Mouse (Mus musculus) forebrain, embryonic 13.5 days (tissue): ENCODE data around the gene Arl4d. TPM values are rescaled to one million over a fixed set of nuclear protein-coding genes. Genes with fewer than 3 reads are reported as not detected.
A peak's percentile ranks its signal among the peaks of the same experiment; 100 is the strongest.

ENCODE experiments used
- ATAC-seq: fragments of 200-750 bp; cut with Nextera tagmentation; 2 replicates; pipeline ENCODE4 v1.8.0; 2017
- H3K27ac ChIP-seq: fragments of 300-500 bp; sonication (generic); 2 replicates; pipeline ENCODE4 v1.5.1; 2015; ENCODE audit warnings: inconsistent platforms, mild to moderate bottlenecking, moderate library complexity
- H3K27me3 ChIP-seq: fragments of 300-500 bp; sonication (generic); 2 replicates; pipeline ENCODE4 v1.6.1; 2015; ENCODE audit warnings: mild to moderate bottlenecking, inconsistent platforms
- H3K36me3 ChIP-seq: fragments of 300-500 bp; sonication (generic); 2 replicates; pipeline ENCODE4 v1.6.1; 2015; ENCODE audit warnings: mild to moderate bottlenecking, inconsistent platforms; ENCODE audit not compliant: poor library complexity, severe bottlenecking
- H3K4me1 ChIP-seq: fragments of 300-500 bp; sonication (generic); 2 replicates; pipeline ENCODE4 v1.6.1; 2015; ENCODE audit warnings: inconsistent platforms
- H3K4me2 ChIP-seq: fragments of 300-500 bp; sonication (generic); 2 replicates; pipeline ENCODE4 v1.6.1; 2015; ENCODE audit warnings: inconsistent platforms, mild to moderate bottlenecking, moderate library complexity
- H3K4me3 ChIP-seq: fragments of 300-500 bp; sonication (generic); 2 replicates; pipeline ENCODE4 v1.5.1; 2015; ENCODE audit warnings: mild to moderate bottlenecking, inconsistent platforms
- H3K9ac ChIP-seq: fragments of 300-500 bp; sonication (generic); 2 replicates; pipeline ENCODE4 v1.6.1; 2015; ENCODE audit warnings: mild to moderate bottlenecking, inconsistent platforms
- H3K9me3 ChIP-seq: fragments of 300-500 bp; sonication (generic); replicated peaks from 2 replicates; pipeline ENCODE4 v1.6.1; 2016; ENCODE audit warnings: inconsistent platforms
- whole genome bisulfite sequencing: fragments of 180-500 bp; shearing (Covaris S2); methylation state at CpG from one replicate; pipeline ENCODE4 v1.1.7; 2015; 5-methylcytosine and 5-hydroxymethylcytosine counted together
- polyA plus RNA-seq: library from polyadenylated mRNA; unstranded; fragments of >200 nt; fragmentation: Nextera tagmentation; extraction: Ambion mirVana; gene quantifications from 2 replicates; pipeline ENCODE4 v1.2.1, GENCODE M21; 2015

Arl4d gene
- polyA plus RNA-seq, 1 experiment from 2014 or later: 40.6 TPM

- Histone ChIP-seq H3K4me1 (peaks cover 46% of the 10 kb centered on the region), H3K27me3 (peaks cover 9% of the 10 kb centered on the region), H3K36me3 (no peaks in the 10 kb centered on the region), H3K4me2 (no peak overlapping the region), H3K27ac (no peak overlapping the region), H3K4me3 (no peak overlapping the region), H3K9ac (no peak overlapping the region), H3K9me3 (no peaks in the 10 kb centered on the region)
- no peak for ATAC-seq
- WGBS: 92% methylated on average over 1 of the region's 1 CpGs
These were observed 5.0 kb downstream of the Arl4d start for GRCm38 (mm10) chr11:101670334-101670733.

GRCm38 (mm10) chr11:101671255-101671654, 5.9 kb downstream of the Arl4d start:
- Histone ChIP-seq H3K27ac (no peak overlapping the region), H3K9ac (no peak overlapping the region), H3K4me2 (no peak overlapping the region), H3K4me3 (no peak overlapping the region), H3K27me3 (peaks cover 9% of the 10 kb centered on the region), H3K4me1 (peaks cover 41% of the 10 kb centered on the region), H3K36me3 (no peaks in the 10 kb centered on the region), H3K9me3 (no peaks in the 10 kb centered on the region)
- 91% methylated on average over 4 of the region's 4 CpGs for WGBS
- ATAC-seq: no peak

- Histone ChIP-seq H3K27me3 (no peaks in the 10 kb centered on the region), H3K4me1 (peaks cover 26% of the 10 kb centered on the region), H3K36me3 (no peaks in the 10 kb centered on the region), H3K4me2 (no peak overlapping the region), H3K4me3 (no peak overlapping the region), H3K27ac (no peak overlapping the region), H3K9ac (no peak overlapping the region; the same call in 1 of the 2 replicates), H3K9me3 (no peaks in the 10 kb centered on the region)
- ATAC-seq: 0 out of 2 replicates have a peak, but pooled peaks have one; percentile 19
- 40% methylated on average over 16 of the region's 16 CpGs for WGBS
These were observed 7.8 kb downstream of the Arl4d start for GRCm38 (mm10) chr11:101673010-101673642.

- Histone ChIP-seq H3K4me3 (no peak overlapping the region), H3K4me2 (no peak overlapping the region), H3K9me3 (no peaks in the 10 kb centered on the region), H3K27ac (no peak overlapping the region), H3K36me3 (no peaks in the 10 kb centered on the region), H3K27me3 (no peaks in the 10 kb centered on the region), H3K9ac (no peak overlapping the region), H3K4me1 (peaks cover 16% of the 10 kb centered on the region)
- no peak for ATAC-seq
- WGBS: 92% methylated on average over 5 of the region's 5 CpGs
These were observed 8.8 kb downstream of the Arl4d start for GRCm38 (mm10) chr11:101674106-101674505.

- no peaks in the 10 kb centered on the region for H3K27me3 ChIP-seq
- H3K9ac ChIP-seq: no peak overlapping the region
- H3K4me2 ChIP-seq: no peak overlapping the region
- no peak for ATAC-seq
- peaks cover 14% of the 10 kb centered on the region for H3K4me1 ChIP-seq
- no peak overlapping the region for H3K27ac ChIP-seq
- H3K4me3 ChIP-seq: no peak overlapping the region
- WGBS: 92% methylated on average over 4 of the region's 4 CpGs
- no peaks in the 10 kb centered on the region for H3K9me3 ChIP-seq
- no peaks in the 10 kb centered on the region for H3K36me3 ChIP-seq
These were observed 10.0 kb downstream of the Arl4d start for GRCm38 (mm10) chr11:101675349-101675748.

GRCm38 (mm10) chr11:101677655-101678054, 12.3 kb downstream of the Arl4d start:
- Histone ChIP-seq H3K4me3 (no peak overlapping the region), H3K4me1 (peaks cover 26% of the 10 kb centered on the region), H3K9ac (no peak overlapping the region), H3K4me2 (no peak overlapping the region), H3K36me3 (no peaks in the 10 kb centered on the region), H3K27me3 (no peaks in the 10 kb centered on the region), H3K27ac (0 out of 2 replicates have a peak overlapping the region, but pooled peaks have one; percentile 12), H3K9me3 (no peaks in the 10 kb centered on the region)
- ATAC-seq: no peak
- 86% methylated on average over 12 of the region's 12 CpGs for WGBS

- H3K4me3 ChIP-seq: no peak overlapping the region
- H3K27me3 ChIP-seq: no peaks in the 10 kb centered on the region
- no peak for ATAC-seq
- H3K4me1 ChIP-seq: peaks cover 20% of the 10 kb centered on the region
- no peak overlapping the region for H3K4me2 ChIP-seq
- no peaks in the 10 kb centered on the region for H3K36me3 ChIP-seq
- no peak overlapping the region for H3K9ac ChIP-seq
- 85% methylated on average over 5 of the region's 5 CpGs for WGBS
- no peaks in the 10 kb centered on the region for H3K9me3 ChIP-seq
- H3K27ac ChIP-seq: no peak overlapping the region
These were observed 13.4 kb downstream of the Arl4d start for GRCm38 (mm10) chr11:101678770-101679169.

- Histone ChIP-seq H3K36me3 (no peaks in the 10 kb centered on the region), H3K27me3 (no peaks in the 10 kb centered on the region), H3K9ac (0 out of 2 replicates have a peak overlapping the region, but pooled peaks have one; percentile 8), H3K4me2 (no peak overlapping the region), H3K4me3 (no peak overlapping the region), H3K9me3 (no peaks in the 10 kb centered on the region), H3K27ac (no peak overlapping the region), H3K4me1 (peaks cover 20% of the 10 kb centered on the region)
- no peak for ATAC-seq
- WGBS: 61% methylated on average over 6 of the region's 7 CpGs
These were observed 14.6 kb downstream of the Arl4d start for GRCm38 (mm10) chr11:101679907-101680306.

- peak; percentile 83; the same call in 1 of the 2 replicates for ATAC-seq
- no peaks in the 10 kb centered on the region for H3K36me3 ChIP-seq
- no peaks in the 10 kb centered on the region for H3K27me3 ChIP-seq
- peaks cover 20% of the 10 kb centered on the region for H3K4me1 ChIP-seq
- H3K4me2 ChIP-seq: no peak overlapping the region
- H3K9ac ChIP-seq: peak overlapping the region; percentile 34; the same call in 1 of the 2 replicates
- WGBS: 21% methylated on average over 3 of the region's 3 CpGs
- H3K27ac ChIP-seq: peak overlapping the region; percentile 82
- H3K4me3 ChIP-seq: no peak overlapping the region
- no peaks in the 10 kb centered on the region for H3K9me3 ChIP-seq
These were observed 15.4 kb downstream of the Arl4d start for GRCm38 (mm10) chr11:101680634-101681325.

- no peak overlapping the region for H3K4me2 ChIP-seq
- H3K4me3 ChIP-seq: no peak overlapping the region
- H3K27me3 ChIP-seq: no peaks in the 10 kb centered on the region
- 96% methylated on average over 1 of the region's 1 CpGs for WGBS
- no peak overlapping the region for H3K9ac ChIP-seq
- H3K36me3 ChIP-seq: no peaks in the 10 kb centered on the region
- no peak for ATAC-seq
- peaks cover 24% of the 10 kb centered on the region for H3K4me1 ChIP-seq
- no peak overlapping the region for H3K27ac ChIP-seq
- H3K9me3 ChIP-seq: no peaks in the 10 kb centered on the region
These were observed 16.6 kb downstream of the Arl4d start for GRCm38 (mm10) chr11:101681968-101682367.

GRCm38 (mm10) chr11:101682410-101682960, 17.1 kb downstream of the Arl4d start:
- Histone ChIP-seq H3K9me3 (no peaks in the 10 kb centered on the region), H3K4me1 (peaks cover 30% of the 10 kb centered on the region), H3K9ac (no peak overlapping the region), H3K36me3 (no peaks in the 10 kb centered on the region), H3K4me3 (no peak overlapping the region), H3K4me2 (no peak overlapping the region), H3K27ac (no peak overlapping the region; the same call in 1 of the 2 replicates), H3K27me3 (no peaks in the 10 kb centered on the region)
- WGBS: 79% methylated on average over 7 of the region's 7 CpGs
- ATAC-seq: no peak
